Mouse (Mus musculus): ENCODE measurements around the gene Acrbp. TPM values are rescaled to one million over a fixed set of nuclear protein-coding genes. Genes with fewer than 3 reads are reported as not detected.

Gene Acrbp
- polyA plus RNA-seq, 2 experiments, result 1.3 to 3.1 TPM

- DNase-seq (ENCODE audit: low read depth in 3 of 3, low spot score in 3 of 3) (peak; percentile 84 to 90 (median 85)), ATAC-seq (ENCODE audit: insufficient read depth) (peak; percentile 100)
- H3K9me3 ChIP-seq (ENCODE audit: control insufficient read depth, low read length), result no peaks in the 10 kb centered on the region
- H3K4me2 ChIP-seq (ENCODE audit: low read depth), result peak overlapping the region; percentile 62
- no peaks in the 10 kb centered on the region for H3K27me3 ChIP-seq (ENCODE audit: control insufficient read depth, insufficient read depth, low read length)
- TF ChIP-seq CTCF (IDR thresholded peaks at IDR 0.05; ENCODE audit: low read depth) (no peak), EP300 (IDR thresholded peaks at IDR 0.05; ENCODE audit: low read depth) (peak; percentile 92)
- peak overlapping the region; percentile 56 for H3K9ac ChIP-seq (replicated peaks)
- peaks cover 86% of the 10 kb centered on the region for H3K36me3 ChIP-seq (replicated peaks; ENCODE audit: control insufficient read depth, insufficient read depth, low read depth)
- 7% methylated on average over 4 of the region's 4 CpGs for WGBS (ENCODE audit: insufficient replicate concordance)
- peaks cover 18% of the 10 kb centered on the region in 2 experiments for H3K4me1 ChIP-seq (replicated peaks; ENCODE audit: control insufficient read depth in 2 of 2, insufficient read depth in 2 of 2, low read length in 1 of 2)
- H3K27ac ChIP-seq, result peak overlapping the region; percentile 94
- H3K4me3 ChIP-seq (ENCODE audit: insufficient read depth in 1 of 2, low read depth in 2 of 2, low read length in 2 of 2), result no peak overlapping the region
Measured at GRCm38 (mm10) chr6:125104223-125104622, 54.7 kb downstream of the Acrbp start.

DNA sequence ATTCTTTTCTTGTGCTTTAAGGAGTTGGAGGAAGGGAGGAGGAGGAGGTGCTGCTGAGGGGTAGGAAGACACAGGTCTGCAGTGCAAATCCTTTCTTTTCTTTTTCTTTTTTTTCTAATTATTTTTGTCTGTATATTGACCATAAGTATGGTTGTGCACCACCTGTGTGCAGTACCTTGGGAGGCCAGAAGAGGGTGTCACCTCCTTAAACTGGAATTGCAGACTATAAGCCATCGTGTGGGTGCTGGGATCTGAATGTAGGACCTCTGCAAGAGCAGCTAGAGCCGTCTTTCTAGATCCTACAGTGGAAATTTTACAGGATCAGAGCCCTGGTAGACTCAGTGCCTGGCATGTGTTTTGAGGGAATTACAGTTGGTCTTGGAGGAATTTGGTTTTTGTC lies 58.2 kb downstream of the Acrbp start:
- ATAC-seq (ENCODE audit: insufficient read depth) (no peak), DNase-seq (ENCODE audit: low read depth in 3 of 3, low spot score in 3 of 3) (no peak)
- TF ChIP-seq CTCF (IDR thresholded peaks at IDR 0.05; ENCODE audit: low read depth) (peak; percentile 41), EP300 (IDR thresholded peaks at IDR 0.05; ENCODE audit: low read depth) (no peak)
- no peaks in the 10 kb centered on the region for H3K27me3 ChIP-seq (ENCODE audit: control insufficient read depth, insufficient read depth, low read length)
- H3K36me3 ChIP-seq (replicated peaks; ENCODE audit: control insufficient read depth, insufficient read depth, low read depth), result peaks cover 87% of the 10 kb centered on the region
- WGBS (ENCODE audit: insufficient replicate concordance), result 89% methylated on average over 2 of the region's 2 CpGs
- H3K4me3 ChIP-seq (ENCODE audit: insufficient read depth in 1 of 2, low read depth in 2 of 2, low read length in 2 of 2), result no peak overlapping the region
- H3K4me2 ChIP-seq (ENCODE audit: low read depth), result no peak overlapping the region
- no peak overlapping the region for H3K27ac ChIP-seq
- no peaks in the 10 kb centered on the region for H3K9me3 ChIP-seq (ENCODE audit: control insufficient read depth, low read length)
- H3K4me1 ChIP-seq (replicated peaks; ENCODE audit: control insufficient read depth in 2 of 2, insufficient read depth in 2 of 2, low read length in 1 of 2), result peaks cover 15 to 16% of the 10 kb centered on the region in 2 experiments
- H3K9ac ChIP-seq (replicated peaks), result no peak overlapping the region

- H3K27me3 ChIP-seq (ENCODE audit: control insufficient read depth, insufficient read depth, low read length), result no peaks in the 10 kb centered on the region
- TF ChIP-seq EP300 (IDR thresholded peaks at IDR 0.05; ENCODE audit: low read depth) (no peak), CTCF (IDR thresholded peaks at IDR 0.05; ENCODE audit: low read depth) (no peak)
- ATAC-seq (ENCODE audit: insufficient read depth), result no peak
- no peaks in the 10 kb centered on the region for H3K9me3 ChIP-seq (ENCODE audit: control insufficient read depth, low read length)
- peaks cover 6 to 7% of the 10 kb centered on the region in 2 experiments for H3K4me1 ChIP-seq (replicated peaks; ENCODE audit: control insufficient read depth in 2 of 2, insufficient read depth in 2 of 2, low read length in 1 of 2)
- no peak overlapping the region for H3K4me3 ChIP-seq (ENCODE audit: insufficient read depth in 1 of 2, low read depth in 2 of 2, low read length in 2 of 2)
- no peak for DNase-seq (ENCODE audit: low read depth in 3 of 3, low spot score in 3 of 3)
- no peak overlapping the region for H3K27ac ChIP-seq
- no peak overlapping the region for H3K4me2 ChIP-seq (ENCODE audit: low read depth)
- H3K36me3 ChIP-seq (replicated peaks; ENCODE audit: control insufficient read depth, insufficient read depth, low read depth), result peaks cover 97% of the 10 kb centered on the region
- no peak overlapping the region for H3K9ac ChIP-seq (replicated peaks)
- WGBS (ENCODE audit: insufficient replicate concordance), result 89% methylated on average over 14 of the region's 14 CpGs
Measured at GRCm38 (mm10) chr6:125109371-125109770, 59.9 kb downstream of the Acrbp start.

DNA sequence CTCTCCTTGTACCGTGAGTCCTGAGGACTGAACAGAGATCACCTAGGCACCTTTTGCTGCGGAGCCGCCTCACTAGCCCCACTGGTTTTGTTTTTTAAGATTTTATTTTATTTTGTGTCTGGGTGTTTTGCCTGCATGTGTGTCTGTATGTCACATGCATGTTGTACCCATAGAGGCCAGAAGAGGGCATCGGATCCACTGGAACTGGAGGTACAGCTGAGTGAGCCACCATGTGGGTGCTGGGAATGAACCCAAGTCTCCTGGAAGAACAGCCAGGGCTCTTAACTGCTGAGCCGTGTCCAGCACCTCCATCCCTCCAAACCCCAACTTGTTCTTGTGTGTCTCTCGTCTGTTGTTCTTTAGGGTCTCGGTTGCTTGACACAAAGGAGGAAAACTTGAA lies 61.4 kb downstream of the Acrbp start:
- H3K27me3 ChIP-seq (ENCODE audit: control insufficient read depth, insufficient read depth, low read length), result no peaks in the 10 kb centered on the region
- no peaks in the 10 kb centered on the region for H3K4me1 ChIP-seq (replicated peaks; ENCODE audit: control insufficient read depth in 2 of 2, insufficient read depth in 2 of 2, low read length in 1 of 2)
- 83% methylated on average over 7 of the region's 7 CpGs for WGBS (ENCODE audit: insufficient replicate concordance)
- H3K27ac ChIP-seq, result no peak overlapping the region
- H3K9me3 ChIP-seq (ENCODE audit: control insufficient read depth, low read length), result no peaks in the 10 kb centered on the region
- no peak overlapping the region for H3K9ac ChIP-seq (replicated peaks)
- ATAC-seq (ENCODE audit: insufficient read depth), result no peak
- TF ChIP-seq CTCF (IDR thresholded peaks at IDR 0.05; ENCODE audit: low read depth), result peak; percentile 72
- no peak for TF ChIP-seq EP300 (IDR thresholded peaks at IDR 0.05; ENCODE audit: low read depth)
- no peak for DNase-seq (ENCODE audit: low read depth in 3 of 3, low spot score in 3 of 3)
- H3K4me3 ChIP-seq (ENCODE audit: insufficient read depth in 1 of 2, low read depth in 2 of 2, low read length in 2 of 2), result no peak overlapping the region
- H3K36me3 ChIP-seq (replicated peaks; ENCODE audit: control insufficient read depth, insufficient read depth, low read depth), result peaks cover 96% of the 10 kb centered on the region
- H3K4me2 ChIP-seq (ENCODE audit: low read depth), result no peak overlapping the region

DNA sequence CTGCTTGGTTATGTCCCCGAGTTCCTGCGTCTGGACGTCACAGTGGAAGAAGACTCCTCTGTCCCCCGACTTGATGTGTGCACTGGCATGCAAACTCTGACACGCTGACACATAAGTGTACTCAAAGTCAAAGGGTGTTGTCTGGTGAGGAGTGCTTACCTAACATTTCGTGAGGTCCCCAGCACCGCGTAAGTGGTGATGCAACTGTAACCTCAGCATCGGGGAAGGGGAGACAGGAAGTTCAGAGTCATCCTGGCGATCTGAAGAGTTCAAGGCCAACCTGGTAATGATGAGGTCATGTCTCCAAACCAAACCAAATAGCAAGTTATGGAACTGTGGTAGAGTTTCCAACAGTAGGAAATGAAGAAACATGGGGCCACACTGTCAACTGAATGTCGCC lies 63.1 kb downstream of the Acrbp start:
- Histone ChIP-seq H3K27ac (no peak overlapping the region), H3K4me3 (ENCODE audit: insufficient read depth in 1 of 2, low read depth in 2 of 2, low read length in 2 of 2) (no peak overlapping the region), H3K36me3 (replicated peaks; ENCODE audit: control insufficient read depth, insufficient read depth, low read depth) (peaks cover 96% of the 10 kb centered on the region), H3K9ac (replicated peaks) (no peak overlapping the region), H3K4me1 (replicated peaks; ENCODE audit: control insufficient read depth in 2 of 2, insufficient read depth in 2 of 2, low read length in 1 of 2) (no peaks in the 10 kb centered on the region), H3K27me3 (ENCODE audit: control insufficient read depth, insufficient read depth, low read length) (no peaks in the 10 kb centered on the region), H3K9me3 (ENCODE audit: control insufficient read depth, low read length) (no peaks in the 10 kb centered on the region), H3K4me2 (ENCODE audit: low read depth) (no peak overlapping the region)
- 74% methylated on average over 11 of the region's 11 CpGs for WGBS (ENCODE audit: insufficient replicate concordance)
- ATAC-seq (ENCODE audit: insufficient read depth) (no peak), DNase-seq (ENCODE audit: low read depth in 3 of 3, low spot score in 3 of 3) (no peak)
- TF ChIP-seq CTCF (IDR thresholded peaks at IDR 0.05; ENCODE audit: low read depth) (no peak), EP300 (IDR thresholded peaks at IDR 0.05; ENCODE audit: low read depth) (no peak)

Small RNA genes lying within 50 kb of the gene (microRNA-seq; reads per million reads assigned to microRNA genes)
- not detected for gene Mir7045

Other genes starting within 250 kb of the Acrbp start
- gene Spsb2, start 241.0 kb upstream of the Acrbp start, polyA plus RNA-seq (2012; rRNA removed), result 4.1 and 5.0 TPM in 2 replicates
- gene Spsb2, start 241.0 kb upstream of the Acrbp start, polyA plus RNA-seq (2014; fragmentation: Nextera tagmentation; extraction: Ambion mirVana), result 4.7 and 5.0 TPM in 2 replicates
- gene Tpi1, start 235.4 kb upstream of the Acrbp start, polyA plus RNA-seq (2012; rRNA removed), result 266 and 292 TPM in 2 replicates
- 418 and 420 TPM in 2 replicates for gene Tpi1, start 235.4 kb upstream of the Acrbp start, polyA plus RNA-seq (2014; fragmentation: Nextera tagmentation; extraction: Ambion mirVana)
- 24.4 and 27.6 TPM in 2 replicates for gene Usp5, start 220.2 kb upstream of the Acrbp start, polyA plus RNA-seq (2012; rRNA removed)
- 38.0 and 42.5 TPM in 2 replicates for gene Usp5, start 220.2 kb upstream of the Acrbp start, polyA plus RNA-seq (2014; fragmentation: Nextera tagmentation; extraction: Ambion mirVana)
- gene Cdca3, start 220.1 kb upstream of the Acrbp start, polyA plus RNA-seq (2012; rRNA removed), result 147 and 165 TPM in 2 replicates
- 205 and 206 TPM in 2 replicates for gene Cdca3, start 220.1 kb upstream of the Acrbp start, polyA plus RNA-seq (2014; fragmentation: Nextera tagmentation; extraction: Ambion mirVana)
- 0.03 and 0.06 TPM in 2 replicates for gene Gnb3, start 209.4 kb upstream of the Acrbp start, polyA plus RNA-seq (2012; rRNA removed)
- gene Gnb3, start 209.4 kb upstream of the Acrbp start, polyA plus RNA-seq (2014; fragmentation: Nextera tagmentation; extraction: Ambion mirVana), result 0.23 TPM in 1 of 2 replicates, not detected in the other
- gene P3h3, start 191.9 kb upstream of the Acrbp start, polyA plus RNA-seq (2012; rRNA removed), result 3.2 and 3.5 TPM in 2 replicates
- gene P3h3, start 191.9 kb upstream of the Acrbp start, polyA plus RNA-seq (2014; fragmentation: Nextera tagmentation; extraction: Ambion mirVana), result 0.83 and 0.88 TPM in 2 replicates
- 0.03 and 0.18 TPM in 2 replicates for gene Gpr162, start 185.7 kb upstream of the Acrbp start, polyA plus RNA-seq (2012; rRNA removed)
- gene Gpr162, start 185.7 kb upstream of the Acrbp start, polyA plus RNA-seq (2014; fragmentation: Nextera tagmentation; extraction: Ambion mirVana), result not detected in 2 replicates
- gene Cd4, start 161.5 kb upstream of the Acrbp start, polyA plus RNA-seq (2012; rRNA removed), result 0.07 and 0.10 TPM in 2 replicates
- 0.03 TPM in 1 of 2 replicates, not detected in the other for gene Cd4, start 161.5 kb upstream of the Acrbp start, polyA plus RNA-seq (2014; fragmentation: Nextera tagmentation; extraction: Ambion mirVana)
- gene Lag3, start 138.0 kb upstream of the Acrbp start, polyA plus RNA-seq (2012; rRNA removed), result 0.10 and 0.11 TPM in 2 replicates
- gene Lag3, start 138.0 kb upstream of the Acrbp start, polyA plus RNA-seq (2014; fragmentation: Nextera tagmentation; extraction: Ambion mirVana), result 0.17 TPM in 1 of 2 replicates, not detected in the other
- 109 and 131 TPM in 2 replicates for gene Ptms, start 129.6 kb upstream of the Acrbp start, polyA plus RNA-seq (2012; rRNA removed)
- gene Ptms, start 129.6 kb upstream of the Acrbp start, polyA plus RNA-seq (2014; fragmentation: Nextera tagmentation; extraction: Ambion mirVana), result 29.7 and 39.7 TPM in 2 replicates
- 85.0 and 96.5 TPM in 2 replicates for gene Mlf2, start 118.3 kb upstream of the Acrbp start, polyA plus RNA-seq (2012; rRNA removed)
- gene Mlf2, start 118.3 kb upstream of the Acrbp start, polyA plus RNA-seq (2014; fragmentation: Nextera tagmentation; extraction: Ambion mirVana), result 98.1 and 116 TPM in 2 replicates
- gene Cops7a, start 84.2 kb upstream of the Acrbp start, polyA plus RNA-seq (2012; rRNA removed), result 57.8 and 62.6 TPM in 2 replicates
- 51.5 and 52.6 TPM in 2 replicates for gene Cops7a, start 84.2 kb upstream of the Acrbp start, polyA plus RNA-seq (2014; fragmentation: Nextera tagmentation; extraction: Ambion mirVana)
- 0.07 and 0.09 TPM in 2 replicates for gene Pianp, start 53.0 kb upstream of the Acrbp start, polyA plus RNA-seq (2012; rRNA removed)
- not detected in 2 replicates for gene Pianp, start 53.0 kb upstream of the Acrbp start, polyA plus RNA-seq (2014; fragmentation: Nextera tagmentation; extraction: Ambion mirVana)
- 20.2 and 22.2 TPM in 2 replicates for gene Zfp384, start 40.5 kb upstream of the Acrbp start, polyA plus RNA-seq (2012; rRNA removed)
- gene Zfp384, start 40.5 kb upstream of the Acrbp start, polyA plus RNA-seq (2014; fragmentation: Nextera tagmentation; extraction: Ambion mirVana), result 2.9 and 3.1 TPM in 2 replicates
- 14.1 and 17.9 TPM in 2 replicates for gene Ing4, start 9.9 kb upstream of the Acrbp start, polyA plus RNA-seq (2012; rRNA removed)
- 17.2 and 21.9 TPM in 2 replicates for gene Ing4, start 9.9 kb upstream of the Acrbp start, polyA plus RNA-seq (2014; fragmentation: Nextera tagmentation; extraction: Ambion mirVana)
- gene Lpar5, start 18.2 kb downstream of the Acrbp start, polyA plus RNA-seq (2012; rRNA removed), result 1.6 and 1.8 TPM in 2 replicates
- 0.68 and 1.0 TPM in 2 replicates for gene Lpar5, start 18.2 kb downstream of the Acrbp start, polyA plus RNA-seq (2014; fragmentation: Nextera tagmentation; extraction: Ambion mirVana)
- 13.9 and 24.7 TPM in 2 replicates for gene Chd4, start 46.3 kb downstream of the Acrbp start, polyA plus RNA-seq (2012; rRNA removed)
- 19.7 and 24.3 TPM in 2 replicates for gene Chd4, start 46.3 kb downstream of the Acrbp start, polyA plus RNA-seq (2014; fragmentation: Nextera tagmentation; extraction: Ambion mirVana)
- gene Nop2, start 82.2 kb downstream of the Acrbp start, polyA plus RNA-seq (2012; rRNA removed), result 18.9 and 24.5 TPM in 2 replicates
- gene Nop2, start 82.2 kb downstream of the Acrbp start, polyA plus RNA-seq (2014; fragmentation: Nextera tagmentation; extraction: Ambion mirVana), result 33.1 and 33.7 TPM in 2 replicates
- gene Iffo1, start 95.6 kb downstream of the Acrbp start, polyA plus RNA-seq (2012; rRNA removed), result 4.8 and 6.0 TPM in 2 replicates
- 1.8 and 3.7 TPM in 2 replicates for gene Iffo1, start 95.6 kb downstream of the Acrbp start, polyA plus RNA-seq (2014; fragmentation: Nextera tagmentation; extraction: Ambion mirVana)
- 1,485 and 1,875 TPM in 2 replicates for gene Gapdh, start 116.8 kb downstream of the Acrbp start, polyA plus RNA-seq (2012; rRNA removed)
- 960 and 1,040 TPM in 2 replicates for gene Gapdh, start 116.8 kb downstream of the Acrbp start, polyA plus RNA-seq (2014; fragmentation: Nextera tagmentation; extraction: Ambion mirVana)
- gene Ncapd2, start 142.0 kb downstream of the Acrbp start, polyA plus RNA-seq (2012; rRNA removed), result 108 and 148 TPM in 2 replicates
- 66.8 and 80.4 TPM in 2 replicates for gene Ncapd2, start 142.0 kb downstream of the Acrbp start, polyA plus RNA-seq (2014; fragmentation: Nextera tagmentation; extraction: Ambion mirVana)
- 22.2 and 50.9 TPM in 2 replicates for gene Mrpl51, start 142.1 kb downstream of the Acrbp start, polyA plus RNA-seq (2012; rRNA removed)
- 178 and 182 TPM in 2 replicates for gene Mrpl51, start 142.1 kb downstream of the Acrbp start, polyA plus RNA-seq (2014; fragmentation: Nextera tagmentation; extraction: Ambion mirVana)
- gene Vamp1, start 165.9 kb downstream of the Acrbp start, polyA plus RNA-seq (2012; rRNA removed), result 2.8 and 3.5 TPM in 2 replicates
- 0.83 and 0.94 TPM in 2 replicates for gene Vamp1, start 165.9 kb downstream of the Acrbp start, polyA plus RNA-seq (2014; fragmentation: Nextera tagmentation; extraction: Ambion mirVana)
- 4.2 and 5.0 TPM in 2 replicates for gene Tapbpl, start 182.2 kb downstream of the Acrbp start, polyA plus RNA-seq (2012; rRNA removed)
- gene Tapbpl, start 182.2 kb downstream of the Acrbp start, polyA plus RNA-seq (2014; fragmentation: Nextera tagmentation; extraction: Ambion mirVana), result 4.1 and 4.2 TPM in 2 replicates
- gene Cd27, start 187.3 kb downstream of the Acrbp start, polyA plus RNA-seq (2012; rRNA removed), result 0.68 and 0.91 TPM in 2 replicates
- gene Cd27, start 187.3 kb downstream of the Acrbp start, polyA plus RNA-seq (2014; fragmentation: Nextera tagmentation; extraction: Ambion mirVana), result 0.43 and 0.47 TPM in 2 replicates
- gene Tuba3a, start 236.4 kb downstream of the Acrbp start, polyA plus RNA-seq (2012; rRNA removed), result not detected in 2 replicates
- gene Tuba3a, start 236.4 kb downstream of the Acrbp start, polyA plus RNA-seq (2014; fragmentation: Nextera tagmentation; extraction: Ambion mirVana), result not detected in 2 replicates